8 mouse cellular contexts compared by ENCODE assay signal in the genomic region with DNA sequence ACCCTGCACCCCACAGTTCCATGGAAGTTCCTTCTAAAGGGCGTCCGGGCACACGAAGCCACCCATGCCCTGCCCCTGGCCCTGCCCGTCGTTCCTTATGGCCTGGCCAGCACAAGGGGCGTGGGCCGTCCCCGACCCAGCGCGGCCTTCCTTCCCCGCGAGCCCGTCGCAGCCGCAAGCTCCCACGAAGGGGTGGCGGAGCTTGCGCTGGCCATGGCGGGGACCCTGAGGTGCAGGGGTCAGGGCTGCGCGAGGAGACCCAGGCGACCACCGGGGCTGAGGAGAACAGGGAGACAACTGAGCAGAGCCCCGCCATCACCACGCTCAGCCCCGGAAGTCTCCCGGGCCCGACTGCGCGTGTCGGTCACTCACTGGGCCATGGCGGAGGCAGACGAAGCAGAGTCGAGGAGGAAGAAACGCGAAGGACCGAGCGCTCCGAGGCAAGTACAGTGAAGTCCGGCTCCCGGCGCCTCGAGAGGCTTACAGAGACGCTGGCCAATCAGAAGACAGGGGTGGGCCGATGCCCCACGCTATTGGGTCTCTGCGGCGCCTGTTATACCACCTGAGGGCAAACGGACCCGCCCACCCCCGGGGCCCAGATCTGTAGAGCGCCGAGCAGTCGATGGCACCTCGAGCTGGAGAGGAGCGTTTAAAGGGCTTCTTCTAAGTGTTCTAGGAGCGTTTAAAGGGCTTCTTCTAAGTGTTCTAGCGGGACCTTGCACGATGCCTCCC. TPM values are rescaled to one million over a fixed set of nuclear protein-coding genes. Genes with fewer than 3 reads are reported as not detected.
DNase-seq lines count a peak whose midpoint lies in the region; ATAC-seq lines count a peak whose summit lies in the region.

A gene (minus strand): TSS at position 557 of the 732 bp plus-strand sequence.

- H3K36me3 ChIP-seq in megakaryocyte, embryonic 14.5 days (replicated peaks; ENCODE audit: low read length), result peaks cover 42% of the 10 kb centered on the region

- peaks cover 68% of the 10 kb centered on the region for H3K4me1 ChIP-seq in megakaryocyte, embryonic 14.5 days

- no peaks in the 10 kb centered on the region for H3K9me3 ChIP-seq in megakaryocyte, embryonic 14.5 days

- peak; percentile 94 for ATAC-seq in common myeloid progenitor, adult 5-6 weeks (replicated peaks; ENCODE audit: low read depth, poor library complexity, severe bottlenecking)

- peak within 1 kb of the TSS; percentile 99 for H3K4me3 ChIP-seq in megakaryocyte, embryonic 14.5 days (replicated peaks)

- peak; percentile 98 for DNase-seq in ZHBTc4 (ENCODE audit: low read depth, low spot score)
- DNase-seq in gastrocnemius, adult 8-10 months (ENCODE audit: low spot score in 2 of 2), result peak; percentile 96
- DNase-seq in hindlimb bud, embryonic 11.5 days (ENCODE audit: extremely low spot score, low read depth, low spot score), result peak; percentile 83
- DNase-seq in left cerebral cortex, adult 8-10 months (ENCODE audit: low spot score in 2 of 2), result peak; percentile 92 to 97
- DNase-seq in right cerebral cortex, postnatal 10 days (ENCODE audit: low spot score in 2 of 2), result peak; percentile 98 to 99
- DNase-seq in urinary bladder, postnatal 25 days (ENCODE audit: low spot score), result peak; percentile 91

- H3K27me3 ChIP-seq in megakaryocyte, embryonic 14.5 days (replicated peaks), result no peaks in the 10 kb centered on the region

RNA-seq across cellular contexts. Expression of the gene that starts here (rescaled TPM):
- 47.9 and 56.8 TPM in 2 replicates for total RNA-seq in common myeloid progenitor, adult 5-6 weeks (2017)
- total RNA-seq in gastrocnemius, adult 8-10 months (2022), result 10 to 100 TPM; 12.3 to 18.6 (median 15.7) TPM
- total RNA-seq in left cerebral cortex, adult 8-10 months (2022), result 10 to 100 TPM; 36.0 to 43.8 (median 40.9) TPM
- 102 and 133 TPM in 2 replicates for polyA plus RNA-seq in megakaryocyte, embryonic 14.5 days (2012; ENCODE audit: insufficient read depth, low replicate concordance)

Comparison
In these comparisons a context has a peak if more than half of its experiments do, and no peak if none do; other contexts are left out.
1. Peak in every context shown above with its lines: DNase-seq, ATAC-seq and H3K4me3 ChIP-seq.